Mouse (Mus musculus) Muller cell, postnatal 12 days (primary cell): ENCODE data around the gene Hemk1.

ENCODE experiments used
- DNase-seq: peaks from one replicate; pipeline ENCODE4 v3.0.0-alpha.2; 2015; ENCODE audit errors: inconsistent ontology term

Gene Hemk1

DNA sequence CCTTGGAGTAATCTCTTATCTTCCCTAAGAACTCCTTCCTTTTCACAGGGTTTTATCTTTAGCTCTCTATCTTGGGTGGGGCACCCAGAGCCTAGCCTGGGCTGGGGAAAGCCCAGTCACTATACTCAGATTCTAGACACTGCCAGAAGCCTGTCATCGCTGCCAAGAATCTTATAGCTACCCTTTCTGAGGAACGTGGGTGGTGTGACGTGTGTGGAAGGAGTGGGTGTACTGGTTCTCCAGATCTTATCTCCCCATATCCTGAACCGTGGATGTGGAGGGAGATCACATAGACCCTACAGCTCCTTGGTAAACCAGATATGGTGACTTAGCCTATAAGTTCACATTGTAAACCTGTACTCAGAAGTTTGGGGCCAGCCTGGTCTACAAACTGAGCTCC, 42.5 kb downstream of the Hemk1 start:
- no peak for DNase-seq

DNA sequence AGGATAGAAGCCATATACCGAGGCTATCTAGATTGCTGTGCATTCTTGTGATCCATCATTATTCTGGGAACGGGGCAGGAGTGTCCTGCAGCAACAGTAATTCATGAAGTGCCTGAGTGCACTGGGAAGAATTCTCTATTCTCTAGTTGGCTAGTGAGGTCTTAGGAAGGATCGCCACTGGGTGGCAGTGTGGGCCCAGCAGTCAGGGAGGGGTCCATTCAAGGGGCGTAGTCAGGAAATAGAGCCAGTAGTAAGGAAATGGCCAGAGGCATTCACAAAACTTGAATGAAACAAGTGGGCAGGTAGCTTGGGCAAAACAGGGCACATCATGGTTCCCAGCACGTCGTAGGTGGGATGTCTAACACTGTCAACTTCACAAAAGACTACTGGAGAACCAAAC, 43.9 kb downstream of the Hemk1 start:
- DNase-seq = peak; percentile 78

DNA sequence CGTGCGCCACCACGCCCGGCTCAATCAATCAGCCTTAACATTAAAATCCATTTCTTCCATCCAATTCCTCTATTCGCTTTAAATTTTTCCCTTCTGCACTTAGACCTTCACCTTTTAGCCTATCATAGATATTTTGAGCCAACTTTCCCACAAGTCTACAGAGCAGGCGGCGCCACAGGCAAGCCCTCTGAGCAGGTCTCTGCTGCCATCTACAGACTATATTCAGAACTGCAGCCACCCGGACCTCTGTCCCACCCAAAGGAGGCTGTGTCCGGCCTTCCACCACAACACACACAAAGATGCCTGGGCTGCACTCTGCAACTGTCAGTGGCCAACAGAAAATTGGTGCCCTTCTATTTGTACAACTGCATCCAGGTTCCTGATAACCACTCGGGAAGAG, 47.3 kb downstream of the Hemk1 start:
- peak; percentile 60 for DNase-seq

DNA sequence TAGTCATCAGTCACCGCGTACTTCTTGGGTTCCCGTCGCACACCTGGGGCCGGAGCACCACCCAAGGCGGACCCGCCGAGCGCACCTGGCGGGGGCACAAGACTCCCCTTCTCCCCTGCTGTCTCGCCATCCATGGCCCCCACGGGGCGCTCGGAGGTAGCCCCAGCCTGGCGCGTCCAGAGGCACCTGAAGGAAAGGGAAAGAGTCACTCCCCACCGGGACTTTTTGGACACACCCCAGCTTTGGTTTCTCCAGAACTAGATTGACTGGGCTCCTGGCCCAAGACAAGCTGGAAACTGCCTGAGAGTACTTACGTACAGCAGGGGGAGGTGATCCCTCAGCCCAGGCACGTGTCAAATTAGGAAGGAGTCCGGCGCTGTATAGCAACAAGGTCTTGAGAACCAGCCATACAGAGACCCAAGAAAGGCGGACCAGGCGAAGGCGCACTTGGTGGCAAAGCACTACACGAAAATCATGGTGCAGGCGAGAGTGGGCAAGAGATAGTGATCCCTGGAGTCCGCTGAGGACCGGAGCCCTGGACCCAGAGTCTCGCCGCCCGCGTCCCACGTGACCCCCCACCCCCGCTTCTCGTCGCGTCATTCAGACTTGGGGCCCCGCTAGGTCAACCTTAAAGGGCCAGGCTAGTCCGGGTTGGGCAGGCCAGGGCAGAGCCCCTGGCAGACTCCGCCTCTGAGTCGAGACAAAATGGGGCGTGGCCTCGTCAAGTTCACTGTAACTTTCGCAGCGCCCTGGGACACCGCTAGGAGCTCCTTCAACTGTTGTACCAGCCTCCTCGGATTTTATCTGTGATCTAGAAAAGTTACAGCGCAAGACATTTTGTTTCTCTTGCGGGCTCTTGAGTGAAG, 48.7 kb downstream of the Hemk1 start, which contains the start of gene Mapkapk3:
Gene Mapkapk3 (minus strand): TSS at position 667 of the 866 bp plus-strand sequence.
- peak; percentile 97 for DNase-seq

DNA sequence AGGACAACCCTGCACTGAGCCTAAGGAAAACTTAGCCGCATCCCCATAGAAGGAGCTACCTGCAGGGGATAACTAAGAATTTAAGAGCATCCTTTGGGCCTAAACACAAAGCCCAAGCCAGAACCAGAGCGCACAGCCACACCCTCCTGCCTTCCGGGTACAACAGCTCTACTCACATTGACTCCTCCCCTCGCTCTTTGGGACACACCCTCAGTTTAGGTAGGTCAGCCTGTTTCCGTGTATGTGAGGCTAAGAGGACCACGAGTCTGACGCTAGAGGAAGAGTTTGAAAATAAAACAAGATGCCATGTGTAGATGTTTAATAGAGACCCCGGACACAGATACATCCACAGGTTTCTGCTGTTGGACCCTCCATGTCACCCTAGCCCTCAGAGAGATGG, 49.4 kb downstream of the Hemk1 start:
- DNase-seq = no peak

DNA sequence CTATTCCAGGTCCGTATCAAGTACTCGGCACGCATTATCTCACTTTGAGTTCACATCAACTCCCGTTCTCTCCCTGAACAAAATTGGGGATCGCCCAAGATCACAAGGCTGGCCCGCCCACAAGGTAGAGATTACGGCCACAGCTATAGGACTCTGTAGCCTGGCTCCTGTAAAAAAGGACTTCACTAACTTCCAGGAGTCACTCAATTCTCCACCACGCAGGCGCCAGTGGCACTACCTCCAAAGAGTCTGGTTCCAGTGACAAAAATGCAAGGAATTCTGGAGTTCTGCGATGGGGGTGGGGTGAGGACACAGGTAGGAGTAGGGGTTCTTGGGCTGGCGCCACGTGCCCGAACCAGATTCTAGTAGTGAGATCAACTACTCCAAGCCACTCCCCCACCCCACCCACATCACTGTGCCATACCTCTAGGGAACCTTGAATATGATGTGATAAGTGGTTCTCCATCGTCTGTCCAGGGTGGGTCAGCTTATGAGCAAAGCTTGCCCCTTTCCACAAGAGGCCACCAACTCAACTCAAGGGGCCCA, 50.0 kb downstream of the Hemk1 start:
- DNase-seq = no peak

DNA sequence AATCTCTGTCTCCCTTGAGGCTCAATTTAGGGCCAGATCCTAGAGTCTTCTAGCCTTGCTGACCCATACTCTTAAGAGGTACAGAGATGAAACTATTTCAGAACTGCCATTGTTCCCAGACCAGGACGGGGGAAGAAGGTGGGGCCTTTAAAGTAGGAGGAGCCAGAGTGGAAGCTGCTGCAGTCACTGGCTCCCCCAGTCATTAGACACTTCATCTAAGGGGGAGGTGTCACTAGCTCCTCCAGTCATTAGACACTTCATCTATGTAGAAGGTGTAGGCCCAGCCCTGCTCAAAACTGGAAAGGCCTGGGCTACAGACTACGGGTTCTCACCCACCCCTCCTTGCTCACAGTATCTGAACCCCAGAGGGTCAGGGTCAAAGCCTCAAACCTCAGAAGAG, 50.9 kb downstream of the Hemk1 start:
- DNase-seq = no peak

DNA sequence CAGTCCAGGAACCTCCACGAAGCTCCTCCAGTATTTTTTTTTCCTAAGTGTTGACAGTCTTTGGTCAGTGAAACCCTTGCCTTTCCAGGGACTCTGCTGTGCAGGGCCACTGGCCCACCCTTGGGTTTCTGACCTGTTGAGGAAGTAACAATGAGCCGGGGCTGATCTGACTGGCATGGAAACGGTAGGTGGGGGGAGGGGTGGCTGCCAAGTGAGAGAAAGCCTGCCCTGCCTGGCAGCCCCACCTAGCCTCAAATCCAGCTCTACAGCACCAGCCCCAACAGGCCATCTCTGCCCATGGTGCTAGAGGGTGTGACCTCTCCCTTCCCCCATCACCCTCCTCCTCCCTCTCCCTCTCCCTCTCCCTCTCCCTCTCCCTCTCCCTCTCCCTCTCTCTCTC, 53.1 kb downstream of the Hemk1 start:
- DNase-seq = no peak

DNA sequence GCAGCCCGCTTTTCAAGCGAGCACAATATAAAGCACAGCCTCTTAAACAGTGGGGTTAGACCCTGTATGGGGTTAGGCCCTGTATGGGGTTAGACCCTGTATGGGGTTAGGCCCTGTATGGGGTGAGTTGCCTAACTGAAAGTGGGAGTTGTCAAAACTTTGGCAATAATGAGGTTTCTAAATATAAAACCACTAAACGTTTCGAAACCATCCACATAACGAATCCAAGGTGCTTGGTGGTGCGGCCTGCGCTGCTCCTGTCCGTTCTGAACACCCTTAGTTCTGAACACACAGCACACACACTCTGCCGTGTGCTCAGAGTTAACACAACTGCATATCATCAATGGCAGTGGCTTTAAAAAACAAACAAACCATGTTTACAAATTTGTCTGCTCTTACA, 55.2 kb downstream of the Hemk1 start:
- DNase-seq = no peak

DNA sequence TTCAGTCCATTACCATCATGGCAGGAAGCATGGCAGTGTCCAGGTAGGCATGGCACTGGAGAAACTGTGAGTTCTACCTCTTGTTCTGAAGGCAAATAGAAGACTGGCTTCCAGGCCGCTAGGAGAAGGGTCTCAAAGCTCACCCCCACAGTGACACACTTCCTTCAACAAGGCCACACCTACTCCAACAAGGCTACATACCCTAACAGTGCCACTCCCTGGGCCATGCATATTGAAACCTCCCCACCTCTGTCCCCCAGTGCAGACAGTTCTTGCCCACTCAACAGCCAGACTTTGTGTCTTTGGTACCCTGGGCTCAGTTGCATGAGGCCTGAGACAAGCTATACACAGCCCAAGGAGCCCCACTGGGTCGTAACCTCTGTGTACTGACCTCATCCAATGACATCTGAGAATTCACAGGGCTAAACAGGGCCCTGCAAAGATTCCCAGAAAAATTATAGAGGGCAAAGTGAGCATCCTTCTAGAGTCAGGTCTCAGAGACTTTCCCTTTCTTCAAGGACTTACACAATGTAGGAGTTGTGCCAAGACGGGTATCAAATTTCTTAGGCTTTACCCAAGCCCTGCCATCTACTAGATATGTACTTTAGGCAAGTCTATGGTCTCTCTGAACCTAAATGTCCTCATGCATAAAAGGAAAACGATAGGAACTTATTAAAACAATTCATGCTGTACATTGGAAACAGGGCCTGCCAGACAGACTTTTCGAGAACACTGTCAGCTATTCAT, 56.7 kb downstream of the Hemk1 start:
- no peak for DNase-seq

DNA sequence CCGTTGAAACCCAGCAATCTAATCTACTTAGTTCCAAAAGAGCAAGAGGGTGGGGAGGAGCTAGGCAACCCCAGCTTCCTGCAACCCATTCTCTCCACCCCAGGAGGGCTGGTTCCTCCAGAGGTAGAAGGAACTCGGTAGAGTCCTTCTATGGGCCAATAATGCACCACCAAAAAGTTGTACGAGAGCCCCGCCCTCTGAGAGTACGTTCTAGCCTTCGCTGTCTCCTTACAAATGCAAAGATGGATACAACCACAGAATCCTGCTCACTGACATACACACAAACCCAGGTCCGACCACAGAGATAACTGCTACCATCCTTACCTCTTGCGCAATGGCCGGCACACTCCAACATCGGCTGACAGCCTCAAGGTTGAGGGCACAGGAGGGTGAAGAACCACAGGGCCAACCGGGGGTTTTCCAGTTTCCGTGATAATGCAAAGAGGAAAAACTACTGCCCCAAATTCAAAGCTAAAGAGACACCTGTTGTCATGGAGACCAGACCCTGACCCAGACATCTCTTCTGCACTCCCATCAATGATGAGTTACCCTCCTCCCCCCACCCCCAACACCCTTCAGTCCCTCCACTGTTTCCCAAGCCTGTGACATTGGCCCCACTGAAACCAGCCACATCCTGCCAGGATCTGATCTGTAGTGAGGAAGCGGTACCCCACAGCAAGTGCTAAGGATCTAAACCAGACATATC, 57.7 kb downstream of the Hemk1 start:
- DNase-seq = no peak

DNA sequence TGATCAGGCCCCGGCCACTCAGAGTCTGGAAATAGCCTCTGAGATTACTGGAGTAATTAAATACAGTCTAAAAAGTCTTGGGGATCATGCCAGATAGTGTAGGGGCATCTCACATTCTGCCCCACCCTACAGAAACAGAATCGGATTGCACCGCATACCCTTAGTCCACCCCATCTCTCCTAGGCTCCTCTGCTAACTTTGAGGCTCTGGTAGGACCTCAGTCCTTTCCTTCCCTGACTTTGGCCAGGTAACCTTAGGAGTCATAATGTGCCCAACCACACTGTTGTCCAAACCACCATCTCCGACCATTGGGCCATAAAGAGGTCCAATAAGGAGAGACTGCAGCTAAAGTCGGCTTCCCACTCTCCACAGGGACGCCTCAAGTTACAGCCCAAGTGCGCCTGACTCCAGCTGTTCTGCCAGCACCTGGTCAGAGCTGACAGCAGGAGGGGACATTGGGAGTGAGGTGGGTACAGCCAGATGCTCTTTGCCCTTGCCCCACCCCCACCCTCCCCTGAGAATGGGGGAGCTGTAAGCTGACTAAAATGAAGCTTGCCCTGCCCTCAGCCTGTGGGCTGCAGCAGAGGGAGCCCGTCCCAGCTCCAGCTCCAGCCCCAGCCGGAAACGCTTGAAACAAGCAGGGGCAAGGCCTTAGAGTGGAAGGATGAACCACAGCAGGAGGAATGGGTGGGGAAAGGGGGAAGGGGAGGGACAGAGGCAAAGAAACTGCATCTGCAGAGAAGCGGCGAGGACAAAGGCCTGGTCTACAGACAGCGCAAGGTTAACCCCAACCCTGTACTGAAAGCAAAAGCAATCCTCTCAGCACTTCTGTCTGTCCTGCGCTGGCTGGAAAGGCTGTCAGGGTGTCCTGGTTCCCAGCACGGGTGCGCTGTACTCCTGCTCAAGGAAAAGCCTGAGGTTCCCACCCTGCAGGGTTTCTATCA, 58.5 kb downstream of the Hemk1 start:
- DNase-seq = peak; percentile 40

DNA sequence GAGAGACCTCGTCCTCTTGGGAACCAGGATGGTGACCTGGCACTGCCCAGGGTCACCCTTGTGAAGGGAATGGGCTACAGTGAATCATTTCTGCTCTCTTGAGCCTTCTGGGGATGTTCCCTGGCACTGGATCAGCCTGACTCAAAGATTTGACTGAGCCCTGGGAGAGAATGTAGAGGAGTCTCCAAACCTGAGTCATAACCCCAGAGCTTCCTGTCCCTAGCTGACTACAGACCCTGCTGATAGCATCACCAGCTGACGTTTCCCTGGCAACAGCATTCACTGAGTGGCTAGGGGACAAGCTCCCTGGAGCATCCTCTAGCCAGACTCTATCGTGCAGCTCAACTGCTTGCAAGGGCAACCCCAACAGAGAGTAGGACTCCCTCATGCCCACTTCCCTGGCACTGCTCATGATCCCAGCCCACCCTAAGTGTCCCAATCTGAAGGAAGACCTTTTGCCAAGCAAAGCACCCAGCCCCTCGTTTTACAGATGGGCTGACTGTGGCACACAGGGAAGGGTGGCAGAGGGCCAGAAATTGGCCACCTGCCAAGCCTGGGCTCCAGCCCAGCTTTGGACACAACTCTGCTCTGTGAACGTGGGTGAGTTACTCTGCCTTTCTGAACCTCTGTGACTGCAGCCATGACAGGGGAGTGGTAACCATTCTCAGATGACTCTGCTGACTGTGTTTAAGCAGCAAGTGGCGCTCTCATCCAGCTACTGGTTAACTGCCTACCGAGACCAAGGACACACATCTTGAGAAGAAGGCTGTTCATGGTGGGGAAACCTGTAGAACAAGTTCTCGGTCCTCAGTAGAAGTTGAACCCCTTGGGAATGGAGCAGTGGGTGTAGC, 59.4 kb downstream of the Hemk1 start:
- peak; percentile 98 for DNase-seq

DNA sequence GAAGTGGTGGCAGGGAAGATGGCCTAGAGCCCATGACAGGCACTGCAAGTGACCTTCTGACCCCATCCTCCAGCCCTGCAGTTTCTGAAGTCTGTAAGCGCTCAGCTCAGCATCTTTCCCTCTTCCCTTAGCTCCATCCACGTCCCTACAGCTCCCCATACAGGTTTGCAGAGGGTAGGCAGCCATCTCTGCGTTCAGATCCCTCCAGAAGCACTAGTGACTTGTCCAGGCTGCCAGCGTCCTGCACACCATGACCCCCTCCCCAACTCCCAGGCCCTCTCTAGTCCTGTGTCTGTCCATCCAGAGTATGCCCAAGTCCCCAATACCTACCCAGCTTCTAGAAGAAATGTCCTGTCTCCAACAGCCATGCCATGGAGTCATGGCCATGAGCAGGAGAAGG, 60.0 kb downstream of the Hemk1 start:
- no peak for DNase-seq

DNA sequence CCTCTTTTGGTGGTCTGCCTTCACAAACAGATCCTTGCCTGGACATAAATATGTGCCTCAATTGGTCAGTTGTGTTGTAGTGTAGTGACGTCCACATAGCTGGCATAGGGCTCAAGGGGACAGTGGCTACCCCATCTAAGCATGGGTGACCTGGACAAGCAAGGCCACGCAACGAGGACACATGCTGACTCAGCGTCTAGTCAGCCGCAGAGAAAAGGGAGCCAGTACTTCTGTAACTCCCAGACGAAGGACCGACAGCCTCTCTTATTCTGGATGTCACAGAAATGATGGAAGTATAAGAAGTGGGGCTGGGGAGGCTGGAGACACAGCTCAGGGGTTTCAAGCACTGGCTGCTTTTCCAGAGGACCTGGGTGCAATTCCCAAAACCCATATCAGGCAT, 60.5 kb downstream of the Hemk1 start:
- DNase-seq = no peak
